Mouse (Mus musculus) MEL (cell line): ENCODE results near the gene Podxl2. TPM values are rescaled to one million over a fixed set of nuclear protein-coding genes. Genes with fewer than 3 reads are reported as not detected.

Source experiments
- DNase-seq: peaks from one replicate; pipeline ENCODE4 v3.0.0; 2011; ENCODE audit warnings: low read depth, low spot score
- H3K27ac ChIP-seq: 2 replicates; pipeline ENCODE4 v1.5.1; 2012; ENCODE audit warnings: low read depth, mild to moderate bottlenecking, control low read depth, low read length, moderate library complexity; ENCODE audit not compliant: control insufficient read depth
- H3K27me3 ChIP-seq, 2 experiments: fragments of 150-350 bp in 1 of 2; sonication (generic) in 1 of 2; 2 replicates each; pipeline ENCODE4 v1.6.1; 2012; ENCODE audit warnings: low read length in 2 of 2, mild to moderate bottlenecking in 2 of 2, improper control_type of control experiment in 1 of 2, moderate library complexity in 1 of 2; ENCODE audit not compliant: insufficient read depth in 2 of 2, control insufficient read depth in 1 of 2
- H3K36me3 ChIP-seq, 2 experiments: 2 replicates each; pipeline ENCODE4 v1.6.1; 2012 to 2014; ENCODE audit warnings: low read length in 2 of 2, improper control_type of control experiment in 1 of 2, inconsistent platforms in 1 of 2, mild to moderate bottlenecking in 1 of 2; ENCODE audit not compliant: insufficient read depth in 2 of 2, control insufficient read depth in 1 of 2
- H3K4me1 ChIP-seq, 2 experiments: fragments of 150-350 bp in 1 of 2; sonication (generic) in 1 of 2; 2 replicates each; pipeline ENCODE4 v1.6.1; 2012; ENCODE audit warnings: low read length in 2 of 2, improper control_type of control experiment in 1 of 2, mild to moderate bottlenecking in 1 of 2; ENCODE audit not compliant: insufficient read depth in 2 of 2, control insufficient read depth in 1 of 2
- H3K4me3 ChIP-seq, 2 experiments: fragments of 150-350 bp in 1 of 2; sonication (generic) in 1 of 2; 2 replicates each; pipeline ENCODE4 v1.5.1; 2012; ENCODE audit warnings: low read depth in 2 of 2, low read length in 2 of 2, mild to moderate bottlenecking in 2 of 2, moderate library complexity in 2 of 2, control low read depth in 1 of 2, improper control_type of control experiment in 1 of 2; ENCODE audit not compliant: control insufficient read depth in 1 of 2, insufficient read depth in 1 of 2
- H3K79me2 ChIP-seq: 2 replicates; pipeline ENCODE4 v1.6.1; 2012; ENCODE audit warnings: mild to moderate bottlenecking, low read length, moderate library complexity; ENCODE audit not compliant: control insufficient read depth, poor library complexity, insufficient read depth
- H3K9ac ChIP-seq: 2 replicates; pipeline ENCODE4 v1.6.1; 2012; ENCODE audit warnings: low read depth, mild to moderate bottlenecking, control low read depth, low read length, moderate library complexity; ENCODE audit not compliant: control insufficient read depth, poor library complexity, severe bottlenecking
- H3K9me3 ChIP-seq: fragments of 150-350 bp; sonication (generic); replicated peaks from 2 replicates; pipeline ENCODE4 v1.6.1; 2012; ENCODE audit warnings: mild to moderate bottlenecking, low read length, improper control_type of control experiment, moderate library complexity; ENCODE audit not compliant: insufficient read depth
- BHLHE40 ChIP-seq: IDR thresholded peaks from 2 replicates; pipeline ENCODE4 v1.6.1; 2012; ENCODE audit warnings: low read depth, mild to moderate bottlenecking, inconsistent platforms, low read length, improper control_type of control experiment, borderline replicate concordance
- E2F4 ChIP-seq: IDR thresholded peaks from 2 replicates; pipeline ENCODE4 v1.6.1; 2011; ENCODE audit warnings: low read depth, low read length, improper control_type of control experiment, borderline replicate concordance
- ELF1 ChIP-seq: IDR thresholded peaks from 2 replicates; pipeline ENCODE4 v1.6.1; 2014; ENCODE audit warnings: low read depth, mild to moderate bottlenecking, inconsistent platforms, low read length, improper control_type of control experiment, moderate library complexity
- EP300 ChIP-seq, 2 experiments: IDR thresholded peaks; 2 replicates each; pipeline ENCODE4 v1.6.1; 2011; ENCODE audit warnings: improper control_type of control experiment in 2 of 2, low read length in 2 of 2, low read depth in 1 of 2, mild to moderate bottlenecking in 1 of 2
- GABPA ChIP-seq: IDR thresholded peaks from 2 replicates; pipeline ENCODE4 v1.6.1; 2012; ENCODE audit warnings: low read depth, mild to moderate bottlenecking, inconsistent platforms, low read length, improper control_type of control experiment, moderate library complexity
- HCFC1 ChIP-seq: IDR thresholded peaks from 2 replicates; pipeline ENCODE4 v1.6.1; 2012; ENCODE audit warnings: low read depth, mild to moderate bottlenecking, inconsistent platforms, low read length, improper control_type of control experiment, moderate library complexity
- MAFK ChIP-seq: IDR thresholded peaks from 2 replicates; pipeline ENCODE4 v1.6.1; 2011; ENCODE audit warnings: low read depth, mild to moderate bottlenecking, low read length, improper control_type of control experiment, borderline replicate concordance
- MAX ChIP-seq: IDR thresholded peaks from 2 replicates; pipeline ENCODE4 v1.6.1; 2011; ENCODE audit warnings: low read length, improper control_type of control experiment
- MXI1 ChIP-seq: IDR thresholded peaks from 2 replicates; pipeline ENCODE4 v1.6.1; 2011; ENCODE audit warnings: mild to moderate bottlenecking, low read depth, low read length, improper control_type of control experiment
- MYB ChIP-seq: IDR thresholded peaks from 2 replicates; pipeline ENCODE4 v1.6.1; 2011; ENCODE audit warnings: mild to moderate bottlenecking, low read depth, low read length, improper control_type of control experiment
- MYC ChIP-seq: IDR thresholded peaks from 2 replicates; pipeline ENCODE4 v1.6.1; 2011; ENCODE audit warnings: low read depth, mild to moderate bottlenecking, low read length, improper control_type of control experiment, moderate library complexity
- POLR2AphosphoS5 ChIP-seq: IDR thresholded peaks from 2 replicates; pipeline ENCODE4 v1.6.1; 2012; ENCODE audit warnings: low read depth, borderline replicate concordance, mild to moderate bottlenecking, inconsistent platforms, low read length, moderate library complexity, mixed read lengths
- RAD21 ChIP-seq: IDR thresholded peaks from 2 replicates; pipeline ENCODE4 v1.6.1; 2011; ENCODE audit warnings: mild to moderate bottlenecking, low read depth, low read length, improper control_type of control experiment
- SIN3A ChIP-seq: IDR thresholded peaks from 2 replicates; pipeline ENCODE4 v1.6.1; 2012; ENCODE audit warnings: low read length, improper control_type of control experiment, inconsistent platforms
- SMC3 ChIP-seq: IDR thresholded peaks from 2 replicates; pipeline ENCODE4 v1.6.1; 2011; ENCODE audit warnings: low read depth, low read length, improper control_type of control experiment
- TBP ChIP-seq: IDR thresholded peaks from 2 replicates; pipeline ENCODE4 v1.8.0; 2011; ENCODE audit warnings: low read depth, low read length, improper control_type of control experiment
- USF1 ChIP-seq: IDR thresholded peaks from 2 replicates; pipeline ENCODE4 v1.6.1; 2014; ENCODE audit warnings: low read depth, mild to moderate bottlenecking, inconsistent platforms, low read length, improper control_type of control experiment, moderate library complexity
- USF2 ChIP-seq, 2 experiments: IDR thresholded peaks; 2 replicates each; pipeline ENCODE4 v1.6.1; 2011 to 2012; ENCODE audit warnings: improper control_type of control experiment in 2 of 2, low read length in 2 of 2, borderline replicate concordance in 1 of 2, inconsistent platforms in 1 of 2, low read depth in 1 of 2, mild to moderate bottlenecking in 1 of 2; ENCODE audit not compliant: insufficient read depth in 1 of 2
- ZKSCAN1 ChIP-seq: IDR thresholded peaks from 2 replicates; pipeline ENCODE4 v1.6.1; 2012; ENCODE audit warnings: low read depth, mild to moderate bottlenecking, inconsistent platforms, low read length, improper control_type of control experiment, moderate library complexity
- ZMIZ1 ChIP-seq: IDR thresholded peaks from 2 replicates; pipeline ENCODE4 v1.6.1; 2012; ENCODE audit warnings: low read depth, mild to moderate bottlenecking, inconsistent platforms, low read length, improper control_type of control experiment, moderate library complexity
- polyA plus RNA-seq, 2 experiments: library from polyadenylated mRNA; stranded (reverse) in 1 of 2; unstranded in 1 of 2; fragments of >175 nt in 1 of 2; fragments of >200 nt in 1 of 2; gene quantifications; 2 replicates each; pipeline versions ENCODE4 v1.2.1 to v1.2.4; 2012; ENCODE audit warnings: low replicate concordance in 2 of 2, low read depth in 1 of 2; ENCODE audit not compliant: insufficient read length in 2 of 2, insufficient read depth in 1 of 2, missing spikeins in 1 of 2
- total RNA-seq: library from RNA; depleted of rRNA; stranded (reverse); fragments of 300-350 nt; gene quantifications from 2 replicates; pipeline ENCODE4 v1.2.3, GENCODE M21; 2012

Podxl2 gene
- total and polyA plus RNA-seq, 3 experiments: 0.10 TPM; not detected in 2

DNA sequence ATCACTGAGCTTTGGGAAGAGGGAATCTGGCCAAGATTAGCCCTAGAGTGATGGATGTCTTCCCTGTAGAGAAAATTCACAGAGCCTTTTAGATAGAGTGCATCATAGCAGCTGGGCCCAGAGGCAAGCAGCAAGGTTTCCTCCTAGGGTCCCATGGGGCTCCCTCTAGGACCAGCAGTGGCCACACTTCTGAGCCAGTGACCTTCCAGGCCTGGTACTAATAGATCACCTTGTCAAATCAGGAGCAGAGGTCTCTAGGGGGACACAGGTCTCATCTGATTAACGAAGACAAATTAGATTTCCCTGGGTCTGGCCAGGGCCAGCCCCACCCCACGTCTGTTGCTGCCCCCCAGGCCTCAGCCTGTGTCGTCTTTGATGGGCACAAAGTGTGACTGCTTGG, 64.6 kb downstream of the Podxl2 start:
- DNase-seq: no peak
- Histone ChIP-seq H3K4me1 (no peaks in the 10 kb centered on the region), H3K9me3 (no peaks in the 10 kb centered on the region), H3K79me2 (no peaks in the 10 kb centered on the region), H3K27me3 (peaks cover 0 to 5% of the 10 kb centered on the region in 2 experiments; a peak in 3 of 4 replicates), H3K36me3 (no peaks in the 10 kb centered on the region), H3K27ac (no peak overlapping the region), H3K4me3 (no peak overlapping the region), H3K9ac (no peak overlapping the region)
- TF ChIP-seq POLR2AphosphoS5 (no peak), SIN3A (no peak), ZKSCAN1 (no peak), EP300 (IDR thresholded peaks at IDR 0.05; ENCODE audit: low read depth in 1 of 2, low read length in 2 of 2) (no peak), MAFK (no peak), SMC3 (no peak), MXI1 (no peak), TBP (no peak), ELF1 (no peak), ZMIZ1 (no peak), HCFC1 (no peak), GABPA (no peak), USF2 (IDR thresholded peaks at IDR 0.05; ENCODE audit: borderline replicate concordance in 1 of 2, insufficient read depth in 1 of 2, low read depth in 1 of 2, low read length in 2 of 2) (no peak), BHLHE40 (no peak), E2F4 (no peak), RAD21 (no peak), MYC (no peak), MYB (no peak), MAX (no peak), USF1 (no peak)
